Mouse (Mus musculus): ENCODE data around the gene Cdcp2. TPM values are rescaled to one million over a fixed set of nuclear protein-coding genes. Genes with fewer than 3 reads are reported as not detected.

The Cdcp2 gene
- polyA plus RNA-seq, 1 experiment: 0.03 TPM

DNA sequence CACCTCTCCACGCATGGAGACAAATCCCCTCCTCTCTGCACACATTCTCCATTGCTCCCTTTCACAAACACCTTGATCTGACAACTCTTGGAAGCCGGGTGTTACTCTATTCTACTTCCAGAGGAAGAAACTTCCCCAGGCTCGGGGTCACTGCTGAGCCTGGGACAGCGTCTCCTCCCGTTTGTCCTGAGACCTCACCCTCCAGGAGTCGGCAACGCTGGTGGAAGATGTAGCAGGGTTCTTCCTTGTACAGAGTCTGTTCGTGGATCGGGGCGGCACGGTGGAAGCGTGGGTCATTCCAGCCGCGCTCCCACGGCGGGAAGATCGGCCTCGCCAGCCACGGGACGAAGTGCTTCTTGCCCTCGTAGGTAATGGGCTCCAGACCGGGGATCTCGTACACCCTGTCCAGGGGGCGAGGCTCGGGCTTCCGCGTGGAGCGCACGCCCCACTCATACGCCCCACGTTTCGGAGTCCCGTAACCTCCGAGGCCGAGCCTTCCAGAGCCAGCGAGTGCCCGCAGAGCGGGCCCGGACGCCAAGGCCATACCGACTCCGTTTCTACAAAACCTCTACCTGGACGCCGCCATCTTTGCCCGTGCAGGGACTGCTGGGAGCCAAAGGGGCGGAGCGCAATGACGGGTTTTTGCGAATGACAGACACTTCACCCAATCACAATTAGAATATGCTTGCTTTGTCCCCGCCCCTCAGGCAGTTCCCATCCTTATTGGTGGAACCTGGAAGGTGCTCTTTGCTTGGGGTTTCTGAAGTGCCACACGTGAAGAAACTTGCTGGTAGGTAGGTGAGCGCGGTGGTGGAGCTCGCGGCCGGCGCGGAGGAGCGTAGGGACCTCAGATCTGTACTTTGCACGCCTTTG, 30.2 kb upstream of the Cdcp2 start, which contains the start of the genes Mrpl37 and Cyb5rl:
TSS of gene Mrpl37 (minus strand) at position 617 of the 873 bp plus-strand sequence.
TSS of gene Cyb5rl (plus strand) at position 737 of the 873 bp plus-strand sequence.
- peak; percentile 98 for DNase-seq (ENCODE audit: low read depth)
- TF ChIP-seq POLR2A (IDR thresholded peaks at IDR 0.05; ENCODE audit: borderline replicate concordance, extremely low read depth, insufficient read depth, insufficient read length, poor library complexity, severe bottlenecking) (peak; percentile 38; the same call in 1 of the 2 replicates), CTCF (IDR thresholded peaks at IDR 0.05; ENCODE audit: borderline replicate concordance, extremely low read depth, insufficient read depth, insufficient read length) (no peak)

DNA sequence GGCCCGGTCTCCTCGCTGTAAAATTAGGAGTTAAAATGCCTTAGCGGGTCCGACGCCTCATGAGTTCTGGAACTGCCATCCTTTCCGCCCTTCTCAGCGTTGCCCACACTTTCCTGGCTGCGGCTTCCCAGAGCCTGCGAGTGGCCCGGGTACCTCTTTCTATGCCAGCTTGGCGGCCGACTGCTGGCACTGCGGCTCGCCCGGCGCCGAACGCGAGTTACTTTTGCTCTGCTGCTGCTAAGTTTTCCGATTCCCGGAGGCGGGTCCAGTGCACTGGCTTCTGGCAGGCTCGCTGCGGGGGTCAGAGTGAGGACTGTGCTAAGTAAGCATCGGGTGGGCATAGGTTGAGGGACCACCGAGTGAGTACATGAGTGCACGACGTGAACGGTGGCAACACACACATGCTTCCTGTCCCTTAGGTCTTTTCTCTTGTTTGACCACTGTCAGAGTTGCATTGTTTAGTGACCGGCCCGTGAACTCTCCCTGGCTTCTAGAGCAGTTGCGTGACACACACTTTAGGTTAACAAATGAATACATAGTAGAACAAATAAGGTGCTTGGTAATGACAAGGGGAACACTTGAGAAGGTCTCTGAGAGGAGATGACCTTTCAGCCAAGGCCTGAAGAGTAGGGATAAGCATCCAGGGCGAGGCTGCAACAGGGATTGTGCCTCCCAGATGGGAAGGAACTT, 29.4 kb upstream of the Cdcp2 start:
- no peak for TF ChIP-seq POLR2A (IDR thresholded peaks at IDR 0.05; ENCODE audit: borderline replicate concordance, extremely low read depth, insufficient read depth, insufficient read length, poor library complexity, severe bottlenecking)
- TF ChIP-seq CTCF (IDR thresholded peaks at IDR 0.05; ENCODE audit: borderline replicate concordance, extremely low read depth, insufficient read depth, insufficient read length): no peak
- no peak for DNase-seq (ENCODE audit: low read depth)

DNA sequence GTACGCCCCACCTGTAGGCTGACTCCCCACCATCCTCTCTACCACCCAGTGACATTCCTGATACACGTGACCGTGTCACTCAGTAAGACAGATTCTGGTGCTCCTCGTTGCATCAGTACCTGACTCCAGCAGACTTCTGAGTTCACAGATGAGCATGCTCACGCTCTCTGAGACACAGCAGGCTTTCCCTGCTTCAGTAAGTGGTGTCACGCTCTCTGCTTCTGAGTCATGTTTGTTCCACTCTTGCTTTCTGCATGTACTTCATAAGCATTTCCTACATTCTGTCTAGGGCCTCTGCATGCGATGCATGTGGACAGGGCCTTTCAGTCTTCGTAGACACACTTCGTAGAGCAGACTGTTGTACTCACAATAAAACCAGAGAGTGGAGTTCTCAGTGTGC, 24.3 kb upstream of the Cdcp2 start:
- no peak for DNase-seq (ENCODE audit: low read depth)
- TF ChIP-seq CTCF (IDR thresholded peaks at IDR 0.05; ENCODE audit: borderline replicate concordance, extremely low read depth, insufficient read depth, insufficient read length): no peak
- TF ChIP-seq POLR2A (IDR thresholded peaks at IDR 0.05; ENCODE audit: borderline replicate concordance, extremely low read depth, insufficient read depth, insufficient read length, poor library complexity, severe bottlenecking): no peak

DNA sequence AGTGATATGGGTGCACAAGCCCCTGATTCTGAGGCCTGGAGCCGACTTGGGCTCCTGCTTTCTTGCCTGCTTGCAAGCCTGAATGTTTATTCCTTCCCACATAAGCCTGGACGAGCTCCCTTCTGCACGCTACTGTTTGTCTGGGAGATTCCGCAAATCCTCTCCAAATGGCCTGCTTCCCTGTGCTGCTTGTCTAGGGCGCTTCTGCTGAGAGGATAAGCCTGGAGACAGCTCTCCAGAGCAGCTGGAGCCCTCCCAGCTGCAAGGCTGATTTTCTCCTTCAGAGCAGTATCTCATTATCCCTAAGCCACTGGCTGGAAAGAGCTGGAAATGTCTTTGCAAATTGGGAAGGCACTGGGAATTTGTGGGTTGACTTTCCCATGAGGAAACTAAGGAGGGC, 21.2 kb upstream of the Cdcp2 start:
- no peak for TF ChIP-seq POLR2A (IDR thresholded peaks at IDR 0.05; ENCODE audit: borderline replicate concordance, extremely low read depth, insufficient read depth, insufficient read length, poor library complexity, severe bottlenecking)
- TF ChIP-seq CTCF (IDR thresholded peaks at IDR 0.05; ENCODE audit: borderline replicate concordance, extremely low read depth, insufficient read depth, insufficient read length): no peak
- peak; percentile 64 for DNase-seq (ENCODE audit: low read depth)

DNA sequence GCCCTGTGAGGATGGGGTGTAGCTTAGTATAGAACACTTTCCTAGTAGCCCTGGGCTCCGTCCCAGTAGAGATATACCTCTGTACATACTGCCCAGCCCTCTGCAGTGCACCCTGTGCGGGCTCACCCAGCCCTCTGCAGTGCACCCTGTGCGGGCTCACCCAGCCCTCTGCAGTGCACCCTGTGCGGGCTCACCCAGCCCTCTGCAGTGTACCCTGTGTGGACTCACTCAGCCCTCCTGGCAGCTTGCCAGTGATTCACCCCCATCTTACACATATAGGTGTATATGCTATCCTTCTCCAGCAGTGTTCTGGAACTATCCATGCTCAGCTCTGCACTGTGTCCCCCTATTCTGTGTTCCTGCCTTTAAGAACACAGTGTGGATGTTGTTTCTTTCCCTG, 17.8 kb upstream of the Cdcp2 start:
- TF ChIP-seq CTCF (IDR thresholded peaks at IDR 0.05; ENCODE audit: borderline replicate concordance, extremely low read depth, insufficient read depth, insufficient read length) (no peak), POLR2A (IDR thresholded peaks at IDR 0.05; ENCODE audit: borderline replicate concordance, extremely low read depth, insufficient read depth, insufficient read length, poor library complexity, severe bottlenecking) (no peak)
- DNase-seq (ENCODE audit: low read depth): no peak

DNA sequence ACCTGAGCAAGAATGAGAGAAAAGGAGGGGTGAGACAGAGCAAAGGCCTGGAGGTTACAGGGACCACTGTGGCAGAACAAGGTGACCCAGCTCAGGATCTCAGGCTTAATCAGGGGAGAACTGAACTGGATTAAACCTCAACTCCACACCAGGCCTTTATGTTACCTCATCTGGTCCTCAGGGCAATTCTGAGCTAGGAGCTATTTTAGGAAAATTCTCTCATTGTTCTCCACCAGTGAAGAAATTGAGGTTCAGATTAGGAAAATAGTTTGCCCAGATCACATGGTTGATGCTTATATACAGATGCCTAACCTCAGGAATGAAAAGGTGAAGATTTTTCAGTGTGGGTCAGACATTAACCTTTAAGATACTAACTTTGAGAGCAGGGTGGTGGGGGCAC, 17.0 kb upstream of the Cdcp2 start:
- no peak for DNase-seq (ENCODE audit: low read depth)
- no peak for TF ChIP-seq CTCF (IDR thresholded peaks at IDR 0.05; ENCODE audit: borderline replicate concordance, extremely low read depth, insufficient read depth, insufficient read length)
- no peak for TF ChIP-seq POLR2A (IDR thresholded peaks at IDR 0.05; ENCODE audit: borderline replicate concordance, extremely low read depth, insufficient read depth, insufficient read length, poor library complexity, severe bottlenecking)

DNA sequence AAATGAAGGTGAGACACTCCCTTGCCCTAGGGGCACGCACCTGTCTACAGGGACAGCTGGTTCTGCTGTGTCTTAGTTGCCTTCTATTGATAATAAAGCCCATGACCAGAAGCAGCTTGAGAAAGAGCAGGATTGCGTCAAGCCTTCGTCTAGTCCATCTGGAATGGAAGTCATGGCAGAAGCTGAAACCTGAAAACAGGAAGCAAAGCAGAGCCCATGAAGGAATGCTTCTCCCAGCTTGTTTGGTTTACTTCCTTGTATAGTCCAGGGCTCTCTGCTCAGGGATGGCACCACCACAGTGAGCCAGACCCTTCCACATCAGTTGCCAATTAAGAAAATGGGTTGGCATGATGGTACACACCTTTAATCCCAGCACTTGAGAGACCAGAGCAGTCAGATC, 14.5 kb upstream of the Cdcp2 start:
- TF ChIP-seq CTCF (IDR thresholded peaks at IDR 0.05; ENCODE audit: borderline replicate concordance, extremely low read depth, insufficient read depth, insufficient read length) (no peak), POLR2A (IDR thresholded peaks at IDR 0.05; ENCODE audit: borderline replicate concordance, extremely low read depth, insufficient read depth, insufficient read length, poor library complexity, severe bottlenecking) (no peak)
- DNase-seq (ENCODE audit: low read depth): no peak

DNA sequence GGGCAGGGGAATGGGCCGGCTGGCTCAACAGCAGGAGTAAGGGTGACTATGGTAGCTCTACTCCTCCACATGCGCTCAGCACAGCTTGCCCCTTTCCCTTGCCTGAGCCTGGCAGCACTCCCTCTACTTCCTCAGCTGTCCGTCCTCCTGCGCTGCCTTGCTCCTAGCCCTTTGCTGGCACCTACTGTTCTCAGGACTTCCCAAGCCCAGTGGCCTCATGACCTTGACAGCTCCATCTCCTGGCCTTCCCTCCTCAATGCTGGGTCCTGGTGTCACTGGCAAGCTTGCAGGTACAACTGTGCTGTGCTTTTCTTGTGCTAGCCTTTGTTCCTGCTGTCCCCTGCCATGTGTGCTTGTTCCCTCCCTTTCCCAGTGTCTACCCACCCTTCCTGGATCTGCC, 13.6 kb upstream of the Cdcp2 start:
- no peak for DNase-seq (ENCODE audit: low read depth)
- TF ChIP-seq POLR2A (IDR thresholded peaks at IDR 0.05; ENCODE audit: borderline replicate concordance, extremely low read depth, insufficient read depth, insufficient read length, poor library complexity, severe bottlenecking) (no peak), CTCF (IDR thresholded peaks at IDR 0.05; ENCODE audit: borderline replicate concordance, extremely low read depth, insufficient read depth, insufficient read length) (no peak)

DNA sequence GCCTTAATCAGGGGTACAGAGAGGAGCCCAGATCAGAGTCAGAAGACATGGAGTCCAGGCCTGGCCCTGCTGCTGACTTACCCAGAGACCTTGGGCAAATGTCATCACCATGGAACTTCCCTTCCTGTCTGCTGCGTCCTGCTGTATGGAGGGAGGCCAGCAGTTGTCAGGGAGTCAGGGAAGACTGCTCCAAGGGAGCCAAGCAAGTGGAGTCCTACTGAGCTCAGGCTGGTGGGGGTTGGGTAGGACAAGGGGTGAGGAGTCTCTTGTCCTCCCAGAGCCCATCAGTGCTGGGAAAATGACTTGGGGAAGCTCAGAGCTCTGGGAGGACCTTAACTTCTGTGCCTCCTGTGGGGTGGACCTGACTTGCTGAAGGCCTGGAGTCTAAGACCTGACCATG, 12.3 kb upstream of the Cdcp2 start:
- no peak for TF ChIP-seq POLR2A (IDR thresholded peaks at IDR 0.05; ENCODE audit: borderline replicate concordance, extremely low read depth, insufficient read depth, insufficient read length, poor library complexity, severe bottlenecking)
- TF ChIP-seq CTCF (IDR thresholded peaks at IDR 0.05; ENCODE audit: borderline replicate concordance, extremely low read depth, insufficient read depth, insufficient read length): no peak
- no peak for DNase-seq (ENCODE audit: low read depth)

DNA sequence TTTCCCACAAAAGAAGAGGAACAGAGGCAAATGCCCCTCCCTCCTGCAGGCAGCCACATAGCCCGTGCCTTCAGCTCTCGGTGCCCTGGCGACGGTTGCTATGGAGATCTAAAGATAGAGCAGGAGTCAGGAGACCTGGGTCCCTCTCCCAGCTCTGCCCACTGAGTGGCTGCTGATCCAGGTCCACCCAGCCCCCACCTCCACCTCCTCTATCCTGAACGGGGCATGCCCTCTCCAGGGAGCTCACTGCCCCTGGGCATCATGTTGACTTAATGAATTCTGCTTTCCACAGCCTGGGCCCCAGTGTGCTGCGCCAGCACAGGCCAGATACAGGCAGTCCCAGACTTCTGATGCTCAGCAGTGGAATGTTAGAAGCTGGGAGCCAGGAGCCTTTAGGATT, 11.8 kb upstream of the Cdcp2 start:
- peak; percentile 91 for DNase-seq (ENCODE audit: low read depth)
- TF ChIP-seq CTCF (IDR thresholded peaks at IDR 0.05; ENCODE audit: borderline replicate concordance, extremely low read depth, insufficient read depth, insufficient read length) (no peak), POLR2A (IDR thresholded peaks at IDR 0.05; ENCODE audit: borderline replicate concordance, extremely low read depth, insufficient read depth, insufficient read length, poor library complexity, severe bottlenecking) (no peak)

DNA sequence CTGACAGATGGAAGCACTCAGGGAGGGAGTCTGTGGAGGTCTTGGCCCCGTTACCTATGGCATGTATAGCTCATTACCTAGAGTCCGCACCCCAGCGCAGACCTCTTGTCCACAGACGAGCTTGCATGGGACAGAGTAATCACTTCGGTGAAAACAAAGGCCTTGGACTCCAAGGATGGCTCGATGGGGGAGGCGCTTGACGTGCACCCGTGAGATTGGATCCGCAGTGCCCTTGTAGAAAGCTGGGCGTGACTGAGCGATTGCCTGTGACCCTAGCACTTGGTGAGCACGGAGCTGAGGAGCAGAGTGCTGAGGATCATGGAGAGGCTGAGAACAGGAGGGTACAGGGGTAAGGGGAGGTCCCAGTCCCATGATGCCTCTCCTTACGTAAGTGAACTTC, 5.0 kb upstream of the Cdcp2 start:
- no peak for DNase-seq (ENCODE audit: low read depth)
- no peak for TF ChIP-seq CTCF (IDR thresholded peaks at IDR 0.05; ENCODE audit: borderline replicate concordance, extremely low read depth, insufficient read depth, insufficient read length)

Measured in brain, embryonic 14.5 days (tissue).